Mouse (Mus musculus) erythroblast, embryonic 14.5 days (primary cell): ENCODE measurements around the gene Agfg2.

Experiments used
- GATA1 ChIP-seq: IDR thresholded peaks from 2 replicates; pipeline ENCODE4 v1.6.1; 2012; ENCODE audit warnings: low read length, inconsistent platforms, mixed read lengths
- TAL1 ChIP-seq: IDR thresholded peaks from 3 replicates; pipeline ENCODE4 v1.6.1; 2012; ENCODE audit warnings: low read length, inconsistent platforms, mixed read lengths

DNA sequence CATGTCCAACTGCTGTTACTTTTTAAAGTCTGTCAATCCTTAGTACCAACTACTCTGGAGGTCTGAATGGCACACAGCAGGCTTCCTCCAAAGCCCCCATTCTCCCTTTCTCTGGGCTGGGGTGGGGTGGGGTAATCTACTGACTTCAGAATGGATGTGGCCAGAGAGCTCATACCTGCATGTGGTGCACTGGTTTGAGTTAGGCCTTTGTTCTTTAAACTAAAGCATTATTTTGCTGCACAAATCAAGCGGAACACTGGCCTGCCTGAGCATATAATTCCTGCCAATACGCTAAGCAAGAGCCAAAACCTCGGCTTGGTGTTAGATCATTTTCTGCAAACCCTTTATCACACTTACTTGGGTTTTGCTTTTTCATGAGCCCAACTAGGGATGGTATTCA, 10.3 kb upstream of the Agfg2 start:
- TF ChIP-seq GATA1 (no peak), TAL1 (no peak)
